ENCODE assay signal across 10 mouse cellular contexts in genomic region chr4:102584601-102585265, GRCm38 (mm10).
DNase-seq lines count a peak whose midpoint lies in the region; ATAC-seq and TF ChIP-seq lines count a peak whose summit lies in the region.
"Had no signal": no experiment of that assay in that cellular context is flagged by ENCODE, and none has a peak within 500 bp of the region (broad histone marks: within the 10 kb centered on the region; RNA-seq: fewer than 3 reads in every experiment).

No protein-coding gene starts in this region.

- H3K27ac ChIP-seq in forebrain, embryonic 16.5 days (ENCODE audit: low read length), result no peak overlapping the region
- no peak overlapping the region for H3K27ac ChIP-seq in forebrain, postnatal 0 days (ENCODE audit: low read depth, low read length)
- no peak overlapping the region for H3K27ac ChIP-seq in liver, embryonic 13.5 days
- H3K27ac ChIP-seq in liver, embryonic 11.5 days (ENCODE audit: low read depth, low read length), result no peak overlapping the region
- no peak overlapping the region for H3K27ac ChIP-seq in kidney, embryonic 14.5 days (ENCODE audit: low read depth, low read length)
- H3K27ac ChIP-seq: embryonic facial prominence, embryonic 12.5 days had no signal

- no peak overlapping the region for H3K4me3 ChIP-seq in forebrain, embryonic 16.5 days (replicated peaks; ENCODE audit: low read length)
- no peak overlapping the region for H3K4me3 ChIP-seq in forebrain, postnatal 0 days (ENCODE audit: low read depth, low read length)
- H3K4me3 ChIP-seq in liver, embryonic 13.5 days (replicated peaks), result no peak overlapping the region
- no peak overlapping the region for H3K4me3 ChIP-seq in liver, embryonic 11.5 days (ENCODE audit: low read depth, low read length)
- H3K4me3 ChIP-seq in kidney, embryonic 14.5 days (ENCODE audit: low read length), result no peak overlapping the region
- H3K4me3 ChIP-seq: embryonic facial prominence, embryonic 12.5 days had no signal

- no peaks in the 10 kb centered on the region for H3K36me3 ChIP-seq in forebrain, embryonic 16.5 days (ENCODE audit: control insufficient read depth, insufficient read depth)
- no peaks in the 10 kb centered on the region for H3K36me3 ChIP-seq in forebrain, postnatal 0 days (ENCODE audit: insufficient read depth)
- H3K36me3 ChIP-seq in liver, embryonic 13.5 days, result no peaks in the 10 kb centered on the region
- H3K36me3 ChIP-seq in liver, embryonic 11.5 days (ENCODE audit: control insufficient read depth, insufficient read depth, low read length), result no peaks in the 10 kb centered on the region
- H3K36me3 ChIP-seq in kidney, embryonic 14.5 days (ENCODE audit: control insufficient read depth, insufficient read depth, low read length), result no peaks in the 10 kb centered on the region
- H3K36me3 ChIP-seq: embryonic facial prominence, embryonic 12.5 days had no signal

- H3K4me2 ChIP-seq in forebrain, embryonic 16.5 days (ENCODE audit: low read length), result no peak overlapping the region
- no peak overlapping the region for H3K4me2 ChIP-seq in forebrain, postnatal 0 days (ENCODE audit: low read depth)
- no peak overlapping the region for H3K4me2 ChIP-seq in liver, embryonic 13.5 days
- no peak overlapping the region for H3K4me2 ChIP-seq in liver, embryonic 11.5 days
- H3K4me2 ChIP-seq in kidney, embryonic 14.5 days (replicated peaks; ENCODE audit: low read depth, low read length), result no peak overlapping the region
- H3K4me2 ChIP-seq: embryonic facial prominence, embryonic 12.5 days had no signal

- H3K4me1 ChIP-seq in forebrain, embryonic 16.5 days (replicated peaks; ENCODE audit: control insufficient read depth, insufficient read depth, low read length), result peaks cover 22% of the 10 kb centered on the region
- peaks cover 11% of the 10 kb centered on the region for H3K4me1 ChIP-seq in forebrain, postnatal 0 days (ENCODE audit: insufficient read depth)
- peaks cover 41% of the 10 kb centered on the region for H3K4me1 ChIP-seq in liver, embryonic 13.5 days (replicated peaks)
- peaks cover 8% of the 10 kb centered on the region for H3K4me1 ChIP-seq in liver, embryonic 11.5 days (replicated peaks; ENCODE audit: control insufficient read depth, insufficient read depth, low read length)
- peaks cover 7% of the 10 kb centered on the region; the same call in 1 of the 2 replicates for H3K4me1 ChIP-seq in kidney, embryonic 14.5 days (ENCODE audit: control insufficient read depth, insufficient read depth, low read length)

- DNase-seq in forebrain, postnatal 0 days, result no peak
- no peak for DNase-seq in liver, embryonic 13.5 days
- DNase-seq in liver, embryonic 11.5 days (ENCODE audit: low spot score), result no peak
- DNase-seq in retina, postnatal 1 day, result peak; percentile 50
- DNase-seq in layer of hippocampus, adult 18-20 months (ENCODE audit: low spot score in 2 of 2), result no peak
- no peak for DNase-seq in thymus, postnatal 0 days (ENCODE audit: low spot score)
- DNase-seq: gastrocnemius, postnatal 10 days had no signal

- no peaks in the 10 kb centered on the region for H3K9me3 ChIP-seq in forebrain, embryonic 16.5 days (ENCODE audit: control insufficient read depth, low read length)
- no peaks in the 10 kb centered on the region for H3K9me3 ChIP-seq in forebrain, postnatal 0 days (ENCODE audit: low read length)
- H3K9me3 ChIP-seq in liver, embryonic 13.5 days (replicated peaks), result no peaks in the 10 kb centered on the region
- no peaks in the 10 kb centered on the region for H3K9me3 ChIP-seq in liver, embryonic 11.5 days (ENCODE audit: control insufficient read depth, low read length)
- H3K9me3 ChIP-seq in kidney, embryonic 14.5 days (ENCODE audit: control insufficient read depth, low read length), result no peaks in the 10 kb centered on the region
- H3K9me3 ChIP-seq: embryonic facial prominence, embryonic 12.5 days had no signal

- no peak for TF ChIP-seq CTCF in forebrain, postnatal 0 days (IDR thresholded peaks at IDR 0.05; ENCODE audit: low read depth)

- ATAC-seq in forebrain, embryonic 16.5 days, result peak; percentile 42
- no peak for ATAC-seq in forebrain, postnatal 0 days
- peak; percentile 41; the same call in 1 of the 2 replicates for ATAC-seq in liver, embryonic 13.5 days (ENCODE audit: low read depth)
- no peak for ATAC-seq in liver, embryonic 11.5 days (replicated peaks; ENCODE audit: low FRiP score)
- ATAC-seq in kidney, embryonic 14.5 days (ENCODE audit: low FRiP score, low TSS enrichment), result peak; percentile 69

- whole genome bisulfite sequencing in forebrain, embryonic 16.5 days, result 40% methylated on average over 6 of the region's 6 CpGs
- 36% methylated on average over 6 of the region's 6 CpGs for WGBS in forebrain, postnatal 0 days
- 56% methylated on average over 6 of the region's 6 CpGs for WGBS in liver, embryonic 13.5 days (ENCODE audit: insufficient replicate concordance)
- WGBS in liver, embryonic 11.5 days, result 59% methylated on average over 6 of the region's 6 CpGs
- 50% methylated on average over 6 of the region's 6 CpGs for WGBS in kidney, embryonic 14.5 days

- H3K27me3 ChIP-seq in forebrain, embryonic 16.5 days (replicated peaks; ENCODE audit: control insufficient read depth, insufficient read depth, low read length), result no peaks in the 10 kb centered on the region
- no peaks in the 10 kb centered on the region for H3K27me3 ChIP-seq in forebrain, postnatal 0 days (ENCODE audit: insufficient read depth, low read length)
- no peaks in the 10 kb centered on the region for H3K27me3 ChIP-seq in liver, embryonic 13.5 days
- H3K27me3 ChIP-seq in liver, embryonic 11.5 days (replicated peaks; ENCODE audit: control insufficient read depth, insufficient read depth, low read length), result no peaks in the 10 kb centered on the region
- H3K27me3 ChIP-seq in kidney, embryonic 14.5 days (ENCODE audit: control insufficient read depth, insufficient read depth, low read length), result no peaks in the 10 kb centered on the region
- H3K27me3 ChIP-seq: embryonic facial prominence, embryonic 12.5 days had no signal

- no peak overlapping the region for H3K9ac ChIP-seq in forebrain, embryonic 16.5 days (replicated peaks; ENCODE audit: low read depth, low read length)
- H3K9ac ChIP-seq in forebrain, postnatal 0 days, result no peak overlapping the region
- no peak overlapping the region for H3K9ac ChIP-seq in liver, embryonic 13.5 days
- no peak overlapping the region for H3K9ac ChIP-seq in liver, embryonic 11.5 days (ENCODE audit: low read depth, low read length)
- no peak overlapping the region for H3K9ac ChIP-seq in kidney, embryonic 14.5 days (ENCODE audit: low read depth, low read length)
- H3K9ac ChIP-seq: embryonic facial prominence, embryonic 12.5 days had no signal

Comparison
In these comparisons a context has a peak if more than half of its experiments do, and no peak if none do; other contexts are left out.
1. ATAC-seq: peak in forebrain, embryonic 16.5 days (single experiment), liver, embryonic 13.5 days (single experiment) and kidney, embryonic 14.5 days (single experiment); none in forebrain, postnatal 0 days (single experiment) and liver, embryonic 11.5 days (single experiment).